Mouse (Mus musculus) forebrain, embryonic 11.5 days (tissue): ENCODE measurements around the gene P3h1. TPM values are rescaled to one million over a fixed set of nuclear protein-coding genes. Genes with fewer than 3 reads are reported as not detected.

Experiments used
- ATAC-seq: fragments of 200-750 bp; cut with Nextera tagmentation; replicated peaks from 2 replicates; pipeline ENCODE4 v1.8.0; 2017; ENCODE audit warnings: moderate TSS enrichment; ENCODE audit not compliant: low FRiP score
- DNase-seq: peaks from one replicate; pipeline ENCODE4 v3.0.0-alpha.2; 2017; ENCODE audit warnings: low spot score
- H3K27ac ChIP-seq: fragments of 300-500 bp; sonication (generic); 2 replicates; pipeline ENCODE4 v1.5.1; 2014; ENCODE audit warnings: low read depth, low read length
- H3K27me3 ChIP-seq: fragments of 300-500 bp; sonication (generic); 2 replicates; pipeline ENCODE4 v1.6.1; 2014; ENCODE audit warnings: mild to moderate bottlenecking, low read length, mixed read lengths; ENCODE audit not compliant: control insufficient read depth, insufficient read depth
- H3K36me3 ChIP-seq: fragments of 300-500 bp; sonication (generic); 2 replicates; pipeline ENCODE4 v1.6.1; 2014; ENCODE audit warnings: mild to moderate bottlenecking, low read length, moderate library complexity, mixed read lengths; ENCODE audit not compliant: control insufficient read depth, insufficient read depth
- H3K4me1 ChIP-seq: fragments of 300-500 bp; sonication (generic); replicated peaks from 2 replicates; pipeline ENCODE4 v1.6.1; 2014; ENCODE audit warnings: low read length, mixed read lengths; ENCODE audit not compliant: control insufficient read depth, insufficient read depth
- H3K4me2 ChIP-seq: fragments of 300-500 bp; sonication (generic); 2 replicates; pipeline ENCODE4 v1.6.1; 2014; ENCODE audit warnings: low read depth, mild to moderate bottlenecking, low read length, moderate library complexity, mixed read lengths; ENCODE audit not compliant: severe bottlenecking
- H3K4me3 ChIP-seq: fragments of 300-500 bp; sonication (generic); 2 replicates; pipeline ENCODE4 v1.5.1; 2014; ENCODE audit warnings: low read depth, low read length
- H3K9ac ChIP-seq: fragments of 300-500 bp; sonication (generic); 2 replicates; pipeline ENCODE4 v1.6.1; 2014; ENCODE audit warnings: low read length
- H3K9me3 ChIP-seq: fragments of 300-500 bp; sonication (generic); 2 replicates; pipeline ENCODE4 v1.6.1; 2016; ENCODE audit warnings: low read length, mixed read lengths; ENCODE audit not compliant: control insufficient read depth
- WGBS: fragments of 180-500 bp; shearing (Covaris S2); extraction: QIAGEN DNeasy Blood & Tissue Kit; methylation state at CpG from one replicate; pipeline ENCODE4 v1.1.7; 2014; 5-methylcytosine and 5-hydroxymethylcytosine counted together
- polyA plus RNA-seq: library from polyadenylated mRNA; unstranded; fragments of >200 nt; fragmentation: Nextera tagmentation; extraction: Ambion mirVana; gene quantifications from 2 replicates; pipeline ENCODE4 v1.2.1, GENCODE M21; 2014

The P3h1 gene
- polyA plus RNA-seq, 1 experiment from 2014 or later: 16.8 TPM

DNA sequence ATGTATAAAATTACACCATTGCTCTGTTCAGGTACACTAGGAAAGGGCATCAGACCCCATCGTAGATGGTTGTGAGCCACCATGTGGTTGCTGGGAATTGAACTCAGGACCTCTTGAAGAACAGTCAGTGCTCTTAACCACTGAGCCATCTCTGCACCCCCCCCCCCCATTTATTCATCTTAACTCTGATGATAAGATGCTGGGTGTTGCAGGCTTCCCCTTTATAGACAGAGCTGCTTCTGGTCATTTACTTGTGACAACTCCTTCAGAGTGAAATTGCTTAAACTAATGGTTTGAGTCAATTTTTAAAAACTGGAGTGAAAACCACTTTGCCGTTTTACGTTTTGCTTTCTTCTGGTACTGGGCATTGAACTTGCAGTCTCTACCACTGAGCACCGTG is 40.0 kb upstream of the P3h1 start:
- no peaks in the 10 kb centered on the region for H3K9me3 ChIP-seq
- 90% methylated on average over 4 of the region's 4 CpGs for WGBS
- H3K27me3 ChIP-seq: no peaks in the 10 kb centered on the region
- no peak for ATAC-seq
- H3K4me2 ChIP-seq: no peak overlapping the region
- DNase-seq: no peak
- H3K27ac ChIP-seq: no peak overlapping the region
- H3K4me3 ChIP-seq: no peak overlapping the region
- no peaks in the 10 kb centered on the region for H3K4me1 ChIP-seq
- no peaks in the 10 kb centered on the region for H3K36me3 ChIP-seq
- no peak overlapping the region for H3K9ac ChIP-seq

DNA sequence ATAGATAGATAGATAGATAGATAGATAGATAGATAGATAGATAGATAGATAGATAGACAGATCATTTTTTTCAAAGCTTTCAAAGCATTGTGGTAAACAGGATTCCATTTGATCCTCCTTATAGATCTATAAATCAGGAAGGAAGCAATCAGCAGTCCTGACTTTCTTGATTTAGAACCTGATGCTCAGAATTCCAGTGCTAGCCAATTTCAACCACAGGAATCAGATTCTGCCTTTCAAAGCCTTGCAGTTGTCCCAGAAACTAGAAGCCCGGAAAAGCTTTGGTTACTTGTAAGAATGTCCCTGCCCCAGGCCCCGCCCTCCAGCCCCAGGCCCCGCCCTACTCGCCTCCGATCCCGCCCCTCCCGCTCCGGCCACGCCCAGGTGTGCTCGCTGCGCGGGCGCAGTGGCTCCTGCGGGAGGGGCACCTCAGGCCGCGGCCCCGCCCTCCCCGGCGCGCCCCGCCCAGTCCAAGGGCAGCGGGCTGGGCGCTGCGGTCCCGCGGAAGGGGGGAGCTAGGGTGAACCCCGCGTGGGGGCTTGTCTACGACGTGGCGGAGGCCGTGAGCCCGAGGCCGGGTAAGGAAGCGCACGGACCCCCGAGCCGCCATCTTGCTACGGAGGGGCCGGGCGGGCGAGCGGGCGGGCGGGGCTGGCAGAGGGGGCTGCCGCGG is 37.7 kb upstream of the P3h1 start, which contains the start of gene Svbp:
Svbp (plus strand) TSS at position 398 of the 673 bp plus-strand sequence.
- DNase-seq (peak; percentile 97), ATAC-seq (peak; percentile 94)
- Histone ChIP-seq H3K9me3 (no peaks in the 10 kb centered on the region), H3K9ac (peak within 1 kb of the TSS; percentile 77), H3K36me3 (no peaks in the 10 kb centered on the region), H3K4me1 (no peaks in the 10 kb centered on the region), H3K4me2 (peak within 1 kb of the TSS; percentile 56), H3K27me3 (no peaks in the 10 kb centered on the region), H3K4me3 (peak within 1 kb of the TSS; percentile 76), H3K27ac (no peak within 1 kb of the TSS; the same call in 1 of the 2 replicates)
- under 1% methylated on average over 45 of the region's 47 CpGs for WGBS

DNA sequence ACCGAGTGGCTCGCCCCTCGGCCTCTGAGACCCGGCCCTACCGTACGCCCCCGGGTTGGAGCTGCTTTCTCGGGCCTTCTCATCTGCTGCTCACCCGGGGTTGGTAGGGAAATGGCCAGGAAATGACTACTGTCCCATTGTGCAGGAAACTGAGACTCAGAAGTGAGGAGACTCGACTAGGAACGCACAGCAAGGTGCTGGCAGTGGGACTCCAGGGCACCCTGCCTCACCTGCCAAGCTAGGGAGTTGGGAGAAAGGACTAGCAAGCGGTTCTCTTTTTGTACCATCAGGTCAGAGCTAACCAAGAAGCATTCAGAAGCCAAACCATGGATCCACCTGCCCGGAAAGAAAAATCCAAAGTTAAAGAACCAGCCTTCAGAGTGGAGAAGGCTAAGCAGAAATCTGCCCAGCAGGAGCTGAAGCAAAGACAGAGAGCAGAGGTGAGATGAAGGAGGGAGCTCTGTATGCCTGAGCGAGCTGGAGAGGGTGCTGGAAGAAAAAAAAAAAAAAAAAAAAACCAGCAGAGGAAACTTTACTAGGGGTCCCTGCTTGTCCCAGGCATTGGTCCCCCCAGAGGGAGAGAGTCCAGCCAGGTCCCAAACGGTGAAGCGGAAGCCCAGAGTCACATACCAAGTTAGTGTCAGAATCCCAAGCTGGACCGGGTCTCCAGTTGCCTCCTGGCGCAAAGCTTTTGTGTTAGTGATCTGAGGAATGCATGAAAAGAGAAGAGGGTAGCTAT is 37.0 kb upstream of the P3h1 start:
- WGBS: 7% methylated on average over 18 of the region's 18 CpGs
- Histone ChIP-seq H3K4me2 (peak overlapping the region; percentile 56), H3K27ac (no peak overlapping the region; the same call in 1 of the 2 replicates), H3K27me3 (no peaks in the 10 kb centered on the region), H3K4me3 (peak overlapping the region; percentile 76), H3K9ac (peak overlapping the region; percentile 77), H3K4me1 (no peaks in the 10 kb centered on the region), H3K9me3 (no peaks in the 10 kb centered on the region), H3K36me3 (no peaks in the 10 kb centered on the region)
- ATAC-seq (no peak; the same call in 1 of the 2 replicates), DNase-seq (no peak)

DNA sequence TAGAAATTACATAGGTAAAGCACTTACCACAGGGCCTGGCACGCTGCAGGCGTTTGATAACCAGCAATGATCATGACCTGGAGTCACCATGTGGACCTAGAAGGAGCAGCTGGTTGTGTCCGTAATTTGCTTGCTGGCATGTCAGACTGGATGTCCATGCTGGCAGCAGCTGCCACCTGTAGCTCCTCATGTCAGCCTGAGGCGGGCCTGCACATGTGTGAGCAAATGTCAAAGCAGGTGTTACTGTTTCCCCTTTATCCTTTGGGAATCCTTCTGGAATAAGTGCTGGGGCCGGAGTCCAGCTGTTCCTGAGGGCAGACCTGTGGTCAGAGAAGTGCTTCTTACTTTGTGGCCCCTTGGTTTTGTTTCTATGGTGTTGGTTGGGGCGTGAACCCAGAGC is 34.6 kb upstream of the P3h1 start:
- Histone ChIP-seq H3K36me3 (no peaks in the 10 kb centered on the region; the same call in 1 of the 2 replicates), H3K4me1 (no peaks in the 10 kb centered on the region), H3K4me2 (no peak overlapping the region), H3K27ac (no peak overlapping the region), H3K9ac (no peak overlapping the region), H3K27me3 (no peaks in the 10 kb centered on the region), H3K9me3 (no peaks in the 10 kb centered on the region), H3K4me3 (no peak overlapping the region)
- WGBS: 84% methylated on average over 6 of the region's 6 CpGs
- ATAC-seq: no peak
- no peak for DNase-seq

DNA sequence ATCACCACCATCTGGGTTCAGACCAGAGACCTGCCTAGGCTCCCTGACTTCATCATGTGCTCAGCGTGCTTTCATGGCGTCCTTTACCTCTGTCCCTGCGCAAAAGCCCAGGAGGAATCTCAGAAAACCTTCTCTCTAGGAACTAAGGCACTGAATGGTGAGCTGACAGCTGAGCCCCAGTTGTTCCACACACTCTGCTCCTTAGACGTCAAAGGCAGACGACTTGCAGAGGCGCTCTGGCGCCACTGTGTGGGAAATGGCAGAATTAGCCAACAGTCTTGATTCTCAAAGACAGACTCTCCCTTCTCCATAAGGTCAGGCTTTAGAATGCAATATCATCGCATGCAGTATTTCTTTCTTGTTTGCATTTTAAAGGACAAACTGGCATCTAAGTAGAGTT is 28.0 kb upstream of the P3h1 start:
- H3K4me1 ChIP-seq: no peaks in the 10 kb centered on the region
- H3K4me2 ChIP-seq: no peak overlapping the region
- H3K27me3 ChIP-seq: no peaks in the 10 kb centered on the region
- H3K36me3 ChIP-seq: no peaks in the 10 kb centered on the region; the same call in 1 of the 2 replicates
- no peak overlapping the region for H3K27ac ChIP-seq
- no peak overlapping the region for H3K4me3 ChIP-seq
- no peak for ATAC-seq
- WGBS: 25% methylated on average over 8 of the region's 8 CpGs
- H3K9ac ChIP-seq: no peak overlapping the region
- peak; percentile 73 for DNase-seq
- no peaks in the 10 kb centered on the region for H3K9me3 ChIP-seq

DNA sequence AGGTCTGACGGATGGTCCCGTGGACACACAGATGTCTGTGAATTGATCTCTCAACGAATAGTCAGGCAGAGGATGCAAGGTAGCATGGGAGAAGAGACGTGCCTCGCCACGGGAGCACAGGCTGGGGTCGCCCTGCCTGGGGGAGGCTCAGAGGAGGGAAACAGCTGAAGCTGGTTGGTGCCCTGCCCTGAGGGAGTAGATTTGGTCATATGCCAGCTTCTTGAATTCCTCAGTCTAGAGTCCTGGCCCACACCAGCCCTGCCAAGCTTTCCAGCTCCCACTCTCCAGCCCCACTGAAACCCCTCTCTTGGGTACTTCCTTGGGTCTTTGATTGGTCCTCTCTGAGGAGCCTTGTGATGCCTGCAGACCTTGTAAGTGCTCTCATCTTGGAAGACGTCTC is 16.0 kb upstream of the P3h1 start:
- WGBS: 83% methylated on average over 8 of the region's 8 CpGs
- H3K4me3 ChIP-seq: no peak overlapping the region
- H3K36me3 ChIP-seq: no peaks in the 10 kb centered on the region
- H3K4me1 ChIP-seq: peaks cover 4% of the 10 kb centered on the region; the same call in 1 of the 2 replicates
- H3K27ac ChIP-seq: no peak overlapping the region
- DNase-seq (no peak), ATAC-seq (no peak)
- no peaks in the 10 kb centered on the region for H3K9me3 ChIP-seq
- no peaks in the 10 kb centered on the region for H3K27me3 ChIP-seq
- H3K9ac ChIP-seq: no peak overlapping the region
- no peak overlapping the region for H3K4me2 ChIP-seq

DNA sequence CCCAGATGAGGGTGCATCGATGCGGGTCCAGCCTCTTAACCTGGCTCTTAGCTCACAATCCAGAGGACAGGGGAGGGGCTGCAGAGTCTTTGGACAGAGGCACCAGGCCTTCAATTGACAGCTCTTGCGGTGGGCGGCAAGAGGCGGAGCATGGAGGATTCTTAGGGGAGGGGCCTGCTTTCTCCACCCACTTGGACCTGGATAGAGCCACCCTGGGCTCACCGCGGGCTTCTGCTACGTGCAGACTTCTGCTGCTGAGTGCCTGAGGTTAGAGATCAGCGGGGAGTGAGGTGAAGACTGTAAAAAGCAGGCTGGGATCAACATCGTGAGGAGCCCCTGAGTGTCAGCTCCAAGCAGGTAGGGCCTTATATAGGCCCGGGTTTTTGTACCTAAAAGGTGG is 14.5 kb upstream of the P3h1 start, which contains the start of gene Tmem269:
Tmem269 (minus strand) TSS at position 49 of the 400 bp plus-strand sequence.
- DNase-seq: no peak
- Histone ChIP-seq H3K4me3 (no peak within 1 kb of the TSS), H3K27ac (no peak within 1 kb of the TSS), H3K9ac (no peak within 1 kb of the TSS), H3K4me2 (no peak within 1 kb of the TSS), H3K27me3 (no peaks in the 10 kb centered on the region), H3K9me3 (no peaks in the 10 kb centered on the region), H3K36me3 (no peaks in the 10 kb centered on the region), H3K4me1 (peaks cover 4% of the 10 kb centered on the region; the same call in 1 of the 2 replicates)
- 0 out of 2 replicates have a peak, but pooled peaks have one; percentile 24 for ATAC-seq
- 6% methylated on average over 11 of the region's 11 CpGs for WGBS

DNA sequence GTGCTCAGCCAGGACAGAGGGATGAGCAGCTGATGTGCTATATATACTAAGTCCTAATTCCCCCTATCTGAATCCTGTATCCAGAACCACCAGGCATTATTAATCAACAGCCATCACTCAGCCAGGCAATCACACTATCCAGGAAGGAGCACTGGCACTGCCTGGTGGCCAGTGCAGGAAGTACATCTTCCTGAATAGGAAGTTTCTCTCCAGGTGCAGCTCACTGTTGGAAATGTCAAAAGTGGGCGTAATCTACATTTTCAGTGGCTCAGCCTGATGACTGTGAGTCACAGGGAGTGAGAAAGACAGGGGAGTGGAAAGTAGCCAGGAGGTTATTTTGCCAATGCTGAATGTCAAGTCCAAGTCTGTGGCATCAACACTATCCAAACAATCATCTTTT is 9.0 kb upstream of the P3h1 start:
- Histone ChIP-seq H3K4me3 (no peak overlapping the region), H3K9ac (no peak overlapping the region), H3K9me3 (no peaks in the 10 kb centered on the region), H3K27me3 (no peaks in the 10 kb centered on the region), H3K4me2 (no peak overlapping the region), H3K36me3 (peaks cover 4% of the 10 kb centered on the region; the same call in 1 of the 2 replicates), H3K4me1 (no peaks in the 10 kb centered on the region), H3K27ac (no peak overlapping the region)
- DNase-seq: no peak
- 86% methylated on average over 1 of the region's 1 CpGs for WGBS
- 0 out of 2 replicates have a peak, but pooled peaks have one; percentile 24 for ATAC-seq
